Mouse (Mus musculus): ENCODE data around the gene Cpsf6. TPM values are rescaled to one million over a fixed set of nuclear protein-coding genes. Genes with fewer than 3 reads are reported as not detected.

Gene Cpsf6
- 10 to 100 TPM; 55.7 to 61.6 TPM for total RNA-seq (2021)

DNA sequence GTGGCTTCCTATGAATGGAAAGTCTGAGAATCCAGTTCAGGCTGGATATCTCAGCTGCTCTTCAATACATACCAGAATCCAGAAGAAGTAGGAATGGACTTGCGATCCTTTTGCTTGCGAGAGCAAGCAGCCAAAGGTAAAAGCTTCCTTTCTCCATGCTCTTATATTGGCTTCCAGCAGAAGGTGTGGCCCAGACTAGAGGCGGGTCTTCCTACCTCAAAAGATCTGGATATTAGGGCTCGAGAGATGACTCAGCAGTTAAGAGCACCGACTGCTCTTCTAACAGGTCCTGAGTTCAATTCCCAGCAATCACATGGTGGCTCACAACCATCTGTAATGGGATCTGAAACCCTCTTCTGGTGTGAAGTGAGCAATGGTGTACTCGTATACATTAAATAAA, at the start of gene Cpsf6:
Gene Cpsf6 (minus strand): TSS at position 108 of the 400 bp plus-strand sequence.
- intact Hi-C loops (cut with DNase I), result no loop called here
- DNase-seq, result no peak

DNA sequence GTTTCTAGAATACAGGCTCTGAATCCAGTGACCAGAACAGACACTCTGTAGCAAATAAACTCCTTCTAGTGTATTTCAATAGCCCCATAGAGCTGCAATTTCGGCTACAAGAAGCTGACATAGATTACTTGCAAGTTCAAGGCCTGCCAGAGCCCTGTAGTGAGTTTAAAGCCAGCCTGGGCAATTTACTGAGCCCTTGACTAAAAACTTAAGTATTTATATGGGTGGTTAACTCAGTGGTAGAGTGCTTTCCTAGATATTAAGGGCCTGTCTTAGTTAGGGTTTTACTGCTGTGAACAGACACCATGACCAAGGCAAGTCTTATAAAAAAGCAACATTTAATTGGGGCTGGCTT, 46.8 kb upstream of the Cpsf6 start:
- intact Hi-C loops (cut with DNase I), result no loop called here
- no peak for DNase-seq

DNA sequence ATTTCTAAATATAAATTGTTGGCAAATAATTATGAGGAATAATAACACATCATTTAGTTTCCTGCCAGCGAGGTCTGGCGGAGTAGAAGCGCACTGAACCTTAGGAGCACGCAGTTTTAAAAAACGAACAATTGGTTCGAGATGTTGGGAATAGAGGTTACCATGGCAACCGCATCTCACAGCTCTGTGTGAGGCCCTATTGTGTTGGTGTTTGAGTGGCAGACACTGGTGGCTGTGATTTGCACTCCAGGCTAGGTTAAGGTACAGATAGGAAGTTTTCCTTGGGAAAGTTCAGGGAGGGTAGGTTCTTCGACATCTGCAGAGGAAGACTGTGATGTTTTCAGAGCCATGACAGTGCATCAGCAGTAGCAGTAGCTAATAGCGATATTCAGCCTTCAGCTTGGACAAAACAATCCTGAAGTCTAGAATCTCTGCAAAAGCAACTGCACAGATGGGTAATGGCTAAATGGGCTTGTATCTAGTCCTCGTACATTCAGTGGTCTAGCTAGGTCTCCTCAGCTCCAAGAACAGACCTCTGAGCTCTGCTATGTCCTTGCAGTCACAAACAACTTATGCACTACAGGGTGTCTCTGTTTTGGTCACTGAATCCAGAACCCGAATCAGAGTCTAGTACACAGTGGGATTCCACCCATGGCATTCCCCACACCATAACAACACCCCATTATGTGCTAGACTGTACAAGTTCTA, 46.2 kb upstream of the Cpsf6 start:
- intact Hi-C loops (cut with DNase I), result no loop called here
- DNase-seq, result no peak

DNA sequence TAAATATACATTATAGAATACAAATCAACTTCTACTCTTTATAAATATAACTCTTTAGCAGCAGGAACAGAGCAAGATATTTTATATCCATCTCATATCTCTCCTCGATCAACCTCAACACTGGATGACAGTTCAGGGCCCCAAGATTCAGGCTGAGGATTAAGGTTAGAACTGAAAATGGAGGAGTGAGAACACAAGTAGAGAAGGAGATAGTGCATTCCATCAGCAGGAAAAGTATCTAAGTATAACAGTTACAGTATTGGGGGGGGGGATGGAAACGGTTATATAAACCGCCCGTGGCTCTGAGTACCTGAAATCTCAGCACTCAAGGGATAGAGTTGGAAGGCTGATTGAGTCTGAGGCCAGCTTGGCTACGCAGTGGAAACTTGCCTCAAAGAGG, 45.2 kb upstream of the Cpsf6 start:
- intact Hi-C loops (cut with DNase I), result no loop called here
- DNase-seq, result no peak

DNA sequence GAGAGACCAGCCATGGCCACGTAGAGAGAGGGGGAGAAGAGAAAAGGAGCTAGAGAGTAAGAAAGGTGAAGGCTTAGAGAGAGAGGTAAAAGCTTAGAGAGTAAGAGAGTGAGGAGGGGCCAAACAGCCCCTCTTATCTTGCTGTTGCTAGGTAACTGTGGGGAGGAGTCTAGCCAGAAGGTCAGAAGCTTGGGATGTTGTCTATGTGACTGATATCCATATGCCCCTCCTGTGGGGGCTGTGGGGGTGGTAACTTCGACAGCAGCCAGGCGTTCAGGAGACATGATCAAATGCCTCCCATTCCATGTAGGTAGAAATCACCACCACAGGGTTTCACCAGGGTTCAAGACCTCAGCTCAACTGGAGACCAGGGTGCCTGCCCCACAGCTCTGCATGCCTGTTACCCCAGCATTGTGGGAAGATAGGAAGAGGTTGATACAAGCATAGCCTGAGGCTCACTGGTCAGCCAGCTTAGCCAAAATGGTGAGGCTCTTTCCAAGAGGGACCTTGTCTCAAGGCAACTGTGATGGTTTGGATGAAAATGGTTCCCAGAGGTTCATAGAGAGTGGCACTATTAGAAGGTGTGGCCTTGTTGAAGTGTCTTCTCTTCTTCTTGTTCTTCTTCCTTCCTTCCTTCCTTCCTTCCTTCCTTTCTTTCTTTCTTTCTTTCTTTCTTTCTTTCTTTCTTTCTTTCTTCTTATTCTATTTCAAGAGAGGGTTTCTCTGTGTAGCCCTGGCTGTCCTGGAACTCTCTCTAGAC, 44.5 kb upstream of the Cpsf6 start:
- no peak for DNase-seq
- intact Hi-C loops (cut with DNase I), result no loop called here

DNA sequence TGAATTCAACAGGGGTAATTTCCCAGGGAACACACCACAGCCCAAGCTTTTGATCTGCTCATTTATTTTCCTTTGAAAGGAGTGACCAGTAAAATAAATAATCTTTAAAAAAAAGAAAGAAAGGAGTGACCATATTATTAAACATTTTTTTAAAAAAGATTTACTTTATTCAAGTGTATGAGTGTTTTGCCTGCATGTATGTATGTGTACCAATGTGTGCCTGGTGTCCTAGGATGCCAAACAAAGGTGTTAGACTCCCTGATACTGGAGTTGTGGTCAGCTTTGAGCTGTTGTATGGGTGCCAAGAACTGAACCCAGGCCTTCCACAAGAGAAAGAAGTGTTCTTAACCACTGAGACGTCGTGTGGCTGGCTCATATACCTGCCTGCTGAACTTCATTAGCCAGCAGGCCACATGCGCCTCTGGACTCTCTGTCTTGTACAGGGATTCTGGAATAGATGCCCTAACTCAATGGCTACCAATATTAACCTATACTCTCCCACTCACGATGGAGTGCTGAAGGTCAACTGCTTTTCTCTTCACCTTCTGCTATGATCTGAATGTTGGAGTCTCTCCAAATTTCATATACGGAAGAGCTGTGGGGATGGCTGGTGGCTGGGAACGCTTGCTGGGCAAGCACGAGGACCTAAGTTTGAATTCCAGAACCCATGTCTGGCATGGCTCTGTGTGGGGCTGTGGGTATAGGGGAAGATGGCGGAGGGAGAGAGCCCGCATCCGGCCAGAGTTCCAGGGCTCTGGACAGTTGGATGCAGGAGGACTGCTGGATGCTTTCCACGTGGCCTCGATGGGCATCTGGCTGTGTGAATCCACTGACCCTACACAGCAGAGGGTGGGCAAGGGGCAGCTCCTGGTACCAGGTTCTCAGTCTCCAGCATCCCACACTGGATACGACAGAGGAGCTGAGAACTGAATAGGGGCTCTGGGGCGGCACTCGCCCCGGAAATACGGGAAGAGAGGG, 43.5 kb upstream of the Cpsf6 start:
- intact Hi-C loops (cut with DNase I), result no loop called here
- no peak for DNase-seq

DNA sequence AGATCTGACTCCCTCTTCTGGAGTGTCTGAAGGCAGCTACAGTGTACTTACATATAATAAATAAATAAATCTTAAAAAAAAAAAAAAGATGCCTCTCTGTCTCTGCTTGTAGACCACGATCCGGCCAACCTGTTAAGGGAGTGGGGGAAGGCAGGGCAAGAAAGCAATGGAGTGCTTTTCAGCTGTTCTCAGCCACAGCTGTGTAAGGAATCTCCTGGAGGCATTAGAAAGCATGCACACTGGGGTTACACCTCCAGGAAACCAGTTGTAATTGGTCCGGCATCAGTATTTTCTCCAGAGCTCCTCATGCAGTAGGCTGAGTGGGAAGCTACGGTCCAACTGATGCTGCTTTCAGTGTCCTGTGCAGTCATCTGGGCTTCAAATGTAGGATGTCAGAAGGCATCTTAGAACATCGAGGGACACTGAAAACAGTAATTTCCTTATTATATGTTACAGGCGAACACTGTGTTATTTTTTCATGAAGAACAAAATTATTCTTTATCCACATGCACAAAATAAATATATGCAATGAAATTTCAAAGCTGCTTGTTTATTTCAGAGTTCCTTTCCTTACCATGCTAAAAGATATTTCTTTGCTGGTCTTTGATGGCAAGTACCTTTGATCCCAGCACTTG, 42.5 kb upstream of the Cpsf6 start:
- intact Hi-C loops (cut with DNase I), result no loop called here

DNA sequence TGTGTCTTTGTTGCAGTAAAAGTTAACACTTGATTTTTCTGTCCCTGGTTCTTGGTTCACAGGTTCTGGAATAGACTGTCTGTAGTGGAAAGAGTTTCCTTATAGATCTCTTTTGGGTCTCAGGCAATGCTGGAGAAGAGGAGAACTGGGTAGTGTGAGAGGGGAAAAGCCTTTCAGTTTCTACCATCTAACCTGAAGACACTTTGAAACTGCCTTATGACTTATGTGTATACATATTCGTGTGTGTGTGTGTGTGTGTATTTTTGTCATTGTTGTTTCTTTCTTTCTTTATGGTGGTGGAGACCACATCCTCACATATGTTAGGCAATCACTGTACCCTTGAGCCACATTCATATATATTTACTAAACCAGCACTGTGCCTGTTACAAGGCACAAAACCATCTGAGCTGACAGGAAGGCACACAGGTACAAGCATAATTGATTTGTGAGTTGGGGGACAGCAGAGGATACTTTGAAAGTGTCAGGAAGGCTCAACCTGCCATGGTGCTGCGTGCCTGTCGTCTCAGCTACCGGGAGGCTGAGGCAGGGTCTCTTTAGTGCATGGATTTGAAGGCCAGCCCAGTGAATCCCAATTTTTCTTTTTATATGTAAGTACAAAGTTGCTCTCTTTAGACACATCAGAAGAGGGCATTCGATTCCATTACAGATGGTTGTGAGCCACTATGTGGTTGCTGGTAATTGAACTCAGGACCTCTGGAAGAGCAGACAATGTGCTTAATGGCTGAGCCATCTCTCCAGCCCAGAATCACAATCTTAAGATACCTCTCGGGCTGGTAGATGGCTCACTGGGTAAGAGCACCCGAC, 41.7 kb upstream of the Cpsf6 start:
- DNase-seq, result no peak

More for the DNA sequence above, 42.5 kb upstream of the Cpsf6 start:
- DNase-seq, result no peak

DNA sequence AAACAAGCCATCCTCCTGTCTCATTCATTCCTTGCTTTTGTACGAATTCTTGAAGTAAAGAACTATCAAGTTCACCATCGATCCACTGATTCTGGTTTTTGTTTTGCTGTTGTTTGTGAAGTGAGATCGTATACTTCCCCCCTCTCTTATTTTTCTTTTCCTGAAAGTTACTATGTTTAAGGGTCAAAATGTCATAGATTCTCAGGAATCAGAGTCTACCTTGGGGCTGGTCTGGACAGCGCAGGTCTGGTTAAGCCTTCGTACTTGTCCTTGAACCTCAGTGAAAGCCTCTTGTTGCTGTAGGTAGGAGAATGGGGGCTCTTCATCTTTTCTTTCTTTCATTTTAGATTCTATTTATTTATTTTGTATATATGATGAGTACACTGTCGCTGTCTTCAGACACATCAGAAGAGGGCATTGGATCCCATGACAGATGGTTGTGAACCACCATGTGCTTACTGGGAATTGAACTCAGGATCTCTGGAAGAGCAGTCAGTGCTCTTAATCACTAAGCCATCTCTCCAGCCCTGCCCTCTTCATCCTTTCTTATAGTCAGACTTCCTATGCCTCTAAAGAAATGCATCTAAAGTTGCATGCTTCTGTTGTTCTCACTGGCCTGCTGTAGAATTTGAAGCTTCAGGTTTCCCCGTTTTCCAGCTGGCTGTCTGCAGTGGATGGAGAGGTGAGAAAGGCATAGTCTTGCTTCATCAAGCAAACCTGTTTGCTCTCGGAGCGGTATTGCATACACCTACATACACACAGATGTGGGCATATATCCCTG, 40.9 kb upstream of the Cpsf6 start:
- DNase-seq, result no peak
- intact Hi-C loops (cut with DNase I), result no loop called here

More for the DNA sequence above, 41.7 kb upstream of the Cpsf6 start:
- intact Hi-C loops (cut with DNase I), result no loop called here

DNA sequence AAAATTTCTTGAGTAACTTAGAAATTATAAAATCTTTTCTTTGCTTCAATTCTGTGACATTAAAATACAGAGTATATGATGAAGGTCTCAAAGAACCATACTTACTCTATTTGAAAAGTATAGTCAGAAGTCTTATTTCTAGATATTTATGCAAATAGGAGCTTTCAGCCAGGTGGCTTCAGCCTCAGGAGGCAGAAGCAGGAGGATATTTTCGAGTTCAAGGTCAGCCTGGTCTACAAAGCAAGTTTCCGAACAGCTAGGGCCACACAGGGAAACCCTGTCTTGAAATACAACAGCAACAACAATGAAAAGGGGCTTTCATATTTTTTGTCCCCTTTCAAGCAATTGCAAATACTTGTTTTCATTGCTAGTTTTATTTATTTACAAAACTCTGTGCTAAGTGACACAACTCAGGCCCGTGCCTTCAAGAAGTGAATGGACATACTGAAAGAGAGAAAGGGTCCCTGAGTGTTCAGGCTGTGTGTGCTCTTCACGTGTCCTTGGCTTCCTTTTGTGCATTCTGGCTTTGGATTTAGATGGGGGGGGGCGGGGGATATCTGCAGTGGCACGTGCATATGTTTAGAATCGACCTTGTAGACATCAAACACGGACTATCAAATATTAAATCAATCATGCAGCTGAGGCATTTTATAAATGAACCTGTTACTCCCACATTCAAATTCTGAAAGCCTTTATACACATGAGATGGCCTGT, 39.9 kb upstream of the Cpsf6 start:
- no peak for DNase-seq
- intact Hi-C loops (cut with DNase I), result no loop called here

DNA sequence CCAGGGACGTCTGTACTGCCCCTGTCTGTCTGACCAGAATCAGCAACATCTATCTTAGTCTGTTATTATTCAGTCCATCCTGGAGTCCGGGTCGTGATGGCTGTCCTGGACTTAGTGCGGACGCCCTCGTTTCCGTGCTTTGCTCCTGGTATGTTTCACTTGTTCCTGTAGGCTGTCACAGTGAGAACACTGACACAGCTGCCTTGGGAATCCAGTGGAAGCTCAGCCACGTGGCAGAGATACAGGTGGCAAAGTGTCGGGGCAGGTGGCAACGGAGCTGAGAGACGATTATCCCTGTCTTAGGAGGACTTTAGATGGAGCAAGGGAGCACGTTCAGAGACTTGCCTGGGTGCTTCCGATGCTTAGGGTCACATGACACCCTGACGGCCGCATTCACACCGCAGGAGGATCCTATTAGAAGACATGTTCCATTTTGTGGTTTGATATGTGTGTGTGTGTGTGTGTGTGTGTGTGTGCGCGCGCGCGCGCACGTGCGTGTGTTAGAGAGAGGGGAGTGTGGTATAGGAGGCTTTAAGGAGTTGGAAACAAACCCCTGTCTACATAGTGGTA, 38.9 kb upstream of the Cpsf6 start:
- no peak for DNase-seq
- intact Hi-C loops (cut with DNase I), result no loop called here

DNA sequence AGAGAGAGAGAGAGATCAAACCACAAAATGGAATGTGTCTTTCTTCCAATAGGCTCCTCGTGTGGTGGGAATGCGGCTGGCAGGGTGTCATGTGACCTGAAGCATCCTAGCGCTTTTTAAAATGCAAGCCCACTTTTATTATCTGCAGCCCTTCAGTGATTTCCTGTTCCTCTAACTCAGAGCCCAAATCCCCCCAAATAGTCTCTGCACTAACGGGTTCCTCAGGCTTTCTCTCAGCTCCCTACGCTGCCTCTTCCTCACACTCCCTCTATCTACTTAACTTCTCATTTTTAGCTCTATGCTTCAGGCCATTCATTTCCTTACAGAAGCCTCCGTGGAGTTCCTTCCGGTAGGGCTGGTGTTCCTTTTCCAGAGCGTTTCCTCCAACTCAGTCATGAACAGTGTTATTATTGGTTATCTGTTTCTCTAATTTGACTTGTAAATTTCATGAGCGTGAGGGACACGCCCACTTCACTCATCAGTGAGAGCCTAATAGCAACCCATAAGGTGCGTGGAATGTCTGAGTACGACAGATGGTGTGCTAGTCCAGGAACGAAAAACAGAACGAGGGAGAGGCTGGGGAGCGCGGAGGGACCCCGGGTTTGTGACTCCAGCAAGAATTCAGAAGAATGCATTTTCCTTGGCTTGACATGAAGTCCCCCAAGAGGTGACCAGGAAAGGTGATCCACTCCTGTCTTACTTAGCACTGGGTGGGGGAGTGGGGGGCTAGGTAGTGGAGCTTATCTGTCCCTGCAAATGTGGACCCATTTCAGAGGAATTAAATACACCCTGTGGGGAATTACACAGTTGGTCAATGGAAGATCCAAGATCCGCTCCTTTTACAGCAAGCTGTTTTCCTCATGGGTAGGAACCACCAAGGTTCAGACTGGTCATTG, 38.2 kb upstream of the Cpsf6 start:
- peak in 1 of 2 experiments; percentile 13 for DNase-seq
- intact Hi-C loops (cut with DNase I), result no loop called here

DNA sequence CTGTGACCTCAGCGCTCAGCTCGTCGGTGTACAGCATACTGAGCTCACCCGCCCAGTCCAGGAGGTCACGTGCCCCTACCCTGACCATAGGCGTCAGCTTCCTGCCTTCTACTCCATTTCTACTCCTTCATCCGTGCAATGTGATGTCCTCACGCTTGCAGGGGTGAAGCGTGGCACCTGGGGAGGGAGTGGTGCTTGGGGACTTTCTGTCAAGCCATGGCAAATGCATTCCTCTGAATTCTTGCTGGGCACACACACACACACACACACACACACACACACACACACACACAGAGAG, 37.6 kb upstream of the Cpsf6 start:
- intact Hi-C loops (cut with DNase I), result no loop called here
- no peak for DNase-seq

DNA sequence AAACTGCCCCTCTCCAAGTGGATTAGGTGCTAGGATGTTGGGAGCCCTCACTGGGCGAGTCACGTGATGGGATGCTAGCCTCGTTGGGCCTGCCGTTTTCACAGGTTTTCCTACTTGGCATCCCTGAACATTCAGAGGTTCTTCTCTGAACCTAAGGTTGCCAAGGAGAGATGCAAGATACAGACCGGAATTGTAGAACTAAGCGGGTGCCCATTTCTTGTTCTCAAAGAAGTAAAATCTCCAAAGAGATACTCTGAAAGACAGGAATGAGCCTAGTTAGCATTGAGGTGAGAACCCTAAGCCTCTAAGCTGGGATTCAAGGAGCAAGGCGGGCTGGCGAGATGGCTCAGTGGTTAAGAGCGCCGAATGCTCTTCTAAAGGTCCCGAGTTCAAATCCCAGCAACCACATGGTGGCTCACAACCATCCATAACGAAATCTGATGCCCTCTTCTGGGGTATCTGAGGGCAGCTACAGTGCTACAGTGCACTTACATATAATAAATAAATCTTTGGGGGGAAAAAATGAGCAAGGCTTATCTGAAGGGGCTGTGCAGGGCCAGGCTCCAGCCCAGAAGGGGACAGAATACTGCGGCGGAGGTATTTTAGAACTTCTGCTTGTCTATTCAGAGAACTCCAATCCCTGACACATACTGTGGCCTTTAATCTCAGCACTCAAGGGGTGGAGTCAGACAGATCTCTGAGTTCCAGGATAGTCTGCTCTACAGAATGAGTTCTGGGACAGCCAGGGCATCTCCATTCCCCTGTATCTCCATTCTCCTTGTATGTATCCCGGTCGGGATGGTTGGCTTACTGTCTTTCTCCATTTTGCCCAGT, 37.0 kb upstream of the Cpsf6 start:
- intact Hi-C loops (cut with DNase I), result no loop called here
- no peak for DNase-seq

DNA sequence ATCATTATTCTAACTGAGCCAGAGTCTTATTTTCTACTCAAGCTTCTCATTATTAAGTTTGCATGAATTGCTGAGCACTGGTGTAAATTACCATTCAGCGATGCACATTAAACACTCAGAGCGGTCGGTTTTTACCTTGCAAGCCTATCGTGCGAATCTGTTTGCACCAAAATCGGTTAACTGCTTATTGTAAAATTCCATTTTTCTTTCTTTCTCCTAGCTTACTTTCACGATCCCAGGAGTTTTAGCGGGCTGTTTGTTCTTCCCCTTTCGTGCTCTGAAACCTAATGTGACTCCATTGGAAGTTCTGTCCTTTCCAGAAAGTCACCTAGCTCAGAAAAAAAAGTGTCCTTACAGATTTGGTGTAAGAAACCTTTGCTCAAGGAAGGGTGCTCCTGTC, 36.3 kb upstream of the Cpsf6 start:
- DNase-seq, result no peak
- intact Hi-C loops (cut with DNase I), result no loop called here

DNA sequence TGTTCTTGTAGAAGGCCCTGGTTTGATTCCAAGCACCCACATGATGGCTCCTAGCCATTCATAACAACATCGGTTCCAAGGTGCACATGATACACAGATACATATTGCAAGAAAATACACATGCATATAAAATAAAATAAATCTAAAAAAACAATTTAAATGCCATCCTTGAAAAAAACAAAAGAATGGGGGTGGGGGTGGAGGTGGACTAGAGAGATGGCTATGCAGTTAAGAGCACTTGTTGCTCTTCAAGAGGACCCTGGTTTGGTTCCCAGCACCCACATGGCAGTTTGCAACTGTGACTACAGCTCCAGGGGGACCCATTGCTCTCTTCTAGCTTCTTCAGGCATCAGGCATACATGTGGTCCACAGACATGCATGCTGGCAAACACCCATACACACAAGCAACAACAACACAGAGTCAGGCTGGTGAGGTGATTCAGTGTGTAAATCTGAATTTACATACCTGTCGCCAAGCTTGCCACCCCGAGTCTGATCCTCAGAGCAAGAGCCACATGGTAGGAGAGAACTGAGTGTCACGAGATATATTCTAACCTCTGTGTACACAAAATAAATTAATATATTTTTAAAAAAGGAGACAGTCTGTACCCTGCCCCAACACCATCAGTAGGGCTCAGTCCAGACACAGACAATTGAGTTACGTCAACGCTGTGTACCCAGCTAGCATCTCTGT, 35.7 kb upstream of the Cpsf6 start:
- no peak for DNase-seq
- intact Hi-C loops (cut with DNase I), result no loop called here
